Mouse (Mus musculus) lung, postnatal 0 days (tissue): ENCODE measurements at regions not wholly inside any gene's neighbourhood (a gene's known extent, or its start where the extent isn't known, plus 50 kb on each side); places are given as distances from the start of the nearest gene placed in this dataset.

Experiments
- CTCF ChIP-seq: IDR thresholded peaks from 2 replicates; pipeline ENCODE4 v1.5.1; 2016; ENCODE audit warnings: antibody characterized with exemption, mild to moderate bottlenecking
- EP300 ChIP-seq: IDR thresholded peaks from 2 replicates; pipeline ENCODE4 v1.6.1; 2016; ENCODE audit warnings: antibody characterized with exemption, mild to moderate bottlenecking, control low read depth

GRCm38 (mm10) chr13:35258720-35259119 is 231.8 kb upstream of the Eci2 start:
- TF ChIP-seq CTCF = no peak
- TF ChIP-seq EP300 = no peak
